Mouse (Mus musculus) heart, postnatal 10 days (tissue): ENCODE data around the gene Epop. TPM values are rescaled to one million over a fixed set of nuclear protein-coding genes. Genes with fewer than 3 reads are reported as not detected.

Experiments used
- DNase-seq, 2 experiments: peaks; one replicate each; pipeline ENCODE4 v3.0.0; 2021
- intact Hi-C: fragments of 180-260 bp; cut with DNase I; formaldehyde crosslinking; loops from one replicate; pipeline ENCODE4 v1.15.1; 2025
- total RNA-seq, 2 experiments: library from RNA; stranded (reverse); gene quantifications; 2 replicates each; pipeline ENCODE4 v1.2.3; 2021

The Epop gene
- total RNA-seq = 1 to 10 TPM in 1 of 2 experiments, under 1 TPM in 1; 0.57 to 1.0 TPM

DNA sequence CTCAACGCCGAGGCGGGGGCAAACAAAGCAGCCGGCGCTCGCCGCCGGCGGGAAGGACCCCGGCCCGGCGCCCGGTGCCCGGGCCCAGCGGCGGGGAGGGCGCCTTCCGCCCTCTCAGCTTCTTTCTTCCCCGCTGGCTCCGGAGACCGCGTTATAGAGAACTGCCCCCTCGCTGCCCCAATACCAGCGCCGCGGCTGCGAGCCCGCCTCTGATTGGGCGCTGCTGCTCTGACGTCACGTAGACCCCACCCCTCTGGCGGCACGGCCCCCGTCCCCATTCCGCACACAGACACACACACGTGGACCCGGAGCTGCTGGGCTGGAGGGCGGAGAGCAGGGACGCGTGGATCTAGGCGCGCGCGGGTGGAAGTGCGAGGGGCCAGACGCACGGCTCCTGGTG lies at the start of gene Epop:
Epop (minus strand) TSS at position 127 of the 400 bp plus-strand sequence.
- intact Hi-C loops = no loop called here
- peak; percentile 88 to 92 for DNase-seq

DNA sequence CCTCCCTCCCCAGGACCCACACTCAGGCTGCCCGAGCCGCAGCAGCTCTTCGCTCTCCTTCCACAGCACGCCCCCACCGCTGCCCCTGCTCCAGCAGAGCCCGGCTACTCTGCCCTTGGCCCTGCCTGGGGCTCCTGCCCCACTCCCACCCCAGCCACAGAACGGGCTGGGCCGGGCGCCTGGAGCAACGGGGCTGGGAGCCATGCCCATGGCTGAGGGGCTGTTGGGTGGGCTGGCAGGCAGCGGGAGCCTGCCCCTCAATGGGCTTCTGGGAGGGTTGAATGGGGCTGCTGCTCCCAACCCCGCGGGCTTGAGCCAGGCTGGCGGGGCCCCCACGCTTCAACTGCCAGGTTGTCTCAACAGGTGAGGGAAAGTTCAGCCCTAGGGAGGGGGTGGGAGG lies 48.8 kb upstream of the Epop start:
- DNase-seq = no peak
- intact Hi-C loops = no loop called here

DNA sequence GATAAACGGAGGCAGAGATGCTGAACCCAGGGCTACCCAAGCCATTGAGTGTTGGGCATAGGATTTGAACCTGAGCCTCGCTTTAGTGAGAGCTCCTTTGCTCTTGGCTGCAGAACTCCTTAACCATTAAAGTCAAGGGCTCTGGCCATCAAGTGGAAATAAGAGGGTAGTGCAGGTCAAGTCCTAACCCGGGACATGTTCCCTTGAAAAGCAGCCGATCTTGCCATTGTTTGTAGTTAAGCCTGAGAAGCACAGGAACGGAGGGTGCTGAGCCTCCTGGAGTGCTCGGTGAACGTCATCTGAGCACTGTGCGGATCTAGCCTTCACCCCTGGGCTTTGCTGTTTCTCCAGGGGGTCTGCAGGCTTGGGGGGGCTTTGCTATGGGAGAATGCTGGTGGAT lies 48.3 kb upstream of the Epop start:
- intact Hi-C loops = no loop called here
- DNase-seq = no peak

DNA sequence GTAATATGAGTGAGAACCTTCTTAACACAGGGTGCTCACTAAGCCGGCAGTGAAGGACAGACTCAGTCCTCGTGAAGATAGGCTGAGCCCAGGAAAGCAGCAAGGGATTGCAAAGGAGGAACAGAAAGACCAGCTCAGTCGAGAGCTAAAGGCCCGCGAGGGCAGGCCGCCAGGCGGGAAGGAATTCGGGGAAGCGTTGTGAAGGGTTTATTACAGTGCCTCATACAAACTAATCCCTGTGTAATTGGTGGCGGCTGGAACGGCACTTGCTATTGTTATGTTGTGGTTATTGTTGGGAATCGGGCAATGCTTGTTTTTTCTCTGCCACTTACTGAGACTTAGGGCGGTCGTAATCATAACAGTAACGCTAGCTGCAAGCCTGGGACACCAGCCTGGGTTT lies 47.9 kb upstream of the Epop start:
- peak in 1 of 2 experiments; percentile 9 for DNase-seq
- intact Hi-C loops = no loop called here

DNA sequence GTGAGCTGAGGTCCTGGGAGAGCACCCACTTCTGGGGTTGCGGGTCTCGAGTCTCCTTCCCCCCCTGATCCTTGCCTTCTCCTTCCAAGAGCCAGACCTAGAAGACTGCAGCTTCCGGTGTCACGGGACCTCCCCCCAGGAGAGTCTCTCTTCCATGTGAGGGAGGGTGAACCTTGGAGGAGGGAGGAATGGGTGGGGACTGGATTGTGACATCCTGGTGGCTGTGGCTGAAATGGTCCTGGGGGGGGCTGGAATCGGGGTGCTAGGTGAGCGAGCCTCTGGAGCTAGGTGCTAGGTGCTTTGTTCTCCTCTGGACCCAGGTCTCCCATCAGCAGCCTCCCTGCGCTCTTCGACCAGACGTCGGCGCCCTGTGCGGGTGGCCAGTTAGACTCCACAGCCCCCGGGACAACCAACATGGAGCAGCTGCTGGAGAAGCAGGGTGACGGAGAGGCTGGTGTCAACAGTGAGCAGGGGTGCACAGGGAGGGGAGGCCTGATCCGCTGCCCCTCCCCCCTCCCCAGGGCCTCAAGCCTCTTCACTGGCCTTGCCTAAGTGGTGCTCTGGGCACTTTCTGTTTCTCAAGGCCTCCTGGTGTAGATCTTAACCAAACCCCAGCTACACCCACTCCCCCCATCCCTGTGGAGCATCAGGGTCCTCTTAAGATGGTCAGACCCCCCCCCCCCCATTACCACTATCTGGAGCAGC lies 46.7 kb upstream of the Epop start:
- DNase-seq = no peak
- intact Hi-C loops = no loop called here

DNA sequence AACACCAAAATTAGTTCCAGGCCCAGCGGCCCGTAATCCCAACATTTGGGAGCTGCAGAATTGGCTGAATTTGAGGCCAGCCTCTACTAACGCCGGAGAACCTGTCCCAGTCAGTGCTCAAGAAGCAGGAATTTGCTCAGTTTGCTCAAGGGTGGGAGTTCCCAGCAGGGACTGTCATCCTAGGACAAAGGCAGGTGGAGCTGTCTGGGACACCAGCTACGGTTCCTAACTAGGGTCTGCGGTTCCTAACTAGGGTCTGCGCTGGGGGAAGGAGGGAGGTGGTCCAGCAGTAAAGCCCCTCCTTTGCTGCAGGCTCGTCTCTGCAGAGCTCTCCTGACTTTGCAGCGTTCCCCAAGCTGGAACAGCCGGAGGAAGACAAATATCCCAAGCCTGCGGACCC lies 43.6 kb upstream of the Epop start:
- DNase-seq = no peak
- intact Hi-C loops = no loop called here

DNA sequence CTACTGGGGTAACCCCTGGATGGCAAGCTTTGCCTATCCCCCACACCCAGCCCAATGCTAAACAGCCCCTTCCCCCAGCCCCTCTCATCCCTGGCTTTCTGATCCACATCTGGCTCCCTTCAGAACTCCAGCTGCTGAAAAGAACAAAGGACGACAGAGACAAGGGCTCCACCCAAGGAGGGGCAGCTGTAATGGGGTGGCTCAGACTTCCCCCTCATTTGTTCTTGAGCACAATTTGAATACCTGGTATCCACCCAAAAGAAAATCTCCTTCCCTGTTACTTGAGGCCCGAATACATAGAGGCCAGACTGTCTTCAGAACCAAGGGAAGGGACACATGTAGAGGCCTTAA lies 41.6 kb upstream of the Epop start:
- no peak for DNase-seq
- intact Hi-C loops = no loop called here

DNA sequence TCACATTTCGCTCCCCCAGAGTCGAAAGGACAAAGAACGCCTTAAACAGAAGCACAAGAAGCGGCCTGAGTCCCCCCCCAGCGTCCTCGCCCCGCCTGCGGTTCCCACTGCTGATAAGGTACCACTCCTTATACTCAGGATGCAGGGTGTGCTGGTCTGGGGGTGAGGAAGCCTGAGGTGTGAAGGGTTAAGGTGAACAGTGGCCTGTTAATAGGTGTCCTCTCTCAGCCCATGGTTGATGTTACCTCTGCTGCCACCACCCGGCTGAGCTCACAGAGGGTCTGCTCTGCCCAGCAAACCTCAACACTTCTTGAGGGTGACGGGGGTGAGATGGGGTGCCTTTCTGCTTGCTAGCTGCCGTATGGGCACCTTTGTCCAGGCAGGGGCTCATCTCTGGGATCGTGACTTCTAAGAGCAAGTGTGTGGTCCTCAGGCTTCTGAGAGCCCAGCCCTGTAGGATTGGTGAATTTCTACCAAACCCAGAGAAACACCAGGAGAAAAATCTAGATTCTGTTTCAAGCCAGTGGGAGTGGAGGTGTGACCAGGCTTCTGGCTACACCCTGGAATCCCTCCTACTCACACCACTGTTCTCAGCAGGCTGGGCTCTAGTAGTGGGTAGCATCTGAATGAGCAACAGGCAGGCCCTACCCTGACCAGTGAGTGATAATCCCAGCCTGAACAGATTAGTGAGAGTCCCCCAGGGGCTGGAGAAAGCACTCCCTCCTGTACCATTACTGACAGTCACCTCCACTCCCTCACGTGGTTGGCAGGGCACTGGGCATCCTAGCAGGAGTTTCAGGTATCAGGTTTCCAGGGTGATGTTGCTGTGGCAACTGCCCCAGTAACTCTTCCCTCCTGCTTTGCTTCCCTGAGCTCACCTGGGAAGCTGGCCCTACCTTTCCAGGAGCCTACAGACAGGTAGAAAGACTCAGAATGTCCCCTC lies 41.0 kb upstream of the Epop start:
- DNase-seq = peak; percentile 41 to 60
- intact Hi-C loops = no loop called here

DNA sequence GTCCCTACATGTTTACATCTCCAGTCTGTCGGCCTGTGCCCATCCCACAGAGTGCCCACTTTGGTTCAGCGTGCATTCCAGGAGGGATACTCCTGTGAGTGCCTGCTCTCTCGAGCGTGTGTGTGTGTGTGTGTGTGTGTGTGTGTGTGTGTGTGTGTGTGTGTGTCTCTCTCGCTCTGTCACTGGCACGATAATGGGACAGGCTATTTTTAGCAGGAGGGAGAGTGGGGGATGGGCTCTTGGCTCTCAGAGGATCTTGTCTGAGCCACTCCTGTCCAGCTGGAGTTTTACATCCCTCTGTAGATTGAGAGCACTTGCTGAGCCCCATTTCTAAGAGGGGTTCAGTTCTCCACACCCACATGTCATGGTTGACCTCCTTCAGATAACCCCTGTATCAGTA lies 40.3 kb upstream of the Epop start:
- intact Hi-C loops = no loop called here
- peak; percentile 90 to 91 for DNase-seq

DNA sequence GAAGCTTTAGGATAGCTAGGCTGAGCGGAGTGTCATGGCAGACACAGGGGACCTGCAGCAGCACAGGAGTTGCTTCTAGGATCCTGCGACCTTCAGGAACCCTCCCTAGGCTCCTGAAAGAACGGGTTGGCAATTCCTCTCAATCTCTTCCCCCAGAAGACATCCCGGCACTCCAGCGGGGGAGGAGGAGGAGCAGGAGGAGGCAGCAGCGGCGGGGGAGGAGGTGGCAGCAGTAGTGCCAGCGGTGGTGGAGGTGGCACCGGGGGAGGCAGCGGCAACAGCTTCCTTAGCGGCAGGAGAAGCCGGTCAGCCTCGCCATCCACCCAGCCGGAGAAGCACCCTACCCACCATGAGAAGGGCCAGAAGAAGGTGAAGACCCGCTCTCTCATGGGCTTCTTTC lies 39.8 kb upstream of the Epop start:
- peak in 1 of 2 experiments; percentile 40 for DNase-seq
- intact Hi-C loops = no loop called here

DNA sequence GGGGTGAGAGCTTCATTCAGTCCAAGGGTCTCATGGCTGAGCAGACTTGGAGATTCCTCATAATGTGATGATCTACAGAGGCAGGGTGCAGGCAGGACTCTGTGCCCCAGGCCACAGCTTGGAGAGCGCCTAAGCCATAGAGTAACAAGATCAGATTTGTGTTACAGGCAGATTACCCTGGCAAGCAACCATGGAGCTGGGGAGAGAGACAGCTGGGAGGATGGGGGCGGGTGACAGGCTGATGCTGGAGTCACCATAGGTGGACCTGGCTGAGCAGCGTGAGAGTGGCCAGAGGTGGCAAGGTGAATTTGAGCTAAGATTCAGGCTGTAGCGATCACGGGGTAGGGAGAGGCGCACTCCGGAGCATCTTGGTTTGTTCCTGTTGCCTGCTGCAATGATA lies 38.7 kb upstream of the Epop start:
- no peak for DNase-seq
- intact Hi-C loops = no loop called here

DNA sequence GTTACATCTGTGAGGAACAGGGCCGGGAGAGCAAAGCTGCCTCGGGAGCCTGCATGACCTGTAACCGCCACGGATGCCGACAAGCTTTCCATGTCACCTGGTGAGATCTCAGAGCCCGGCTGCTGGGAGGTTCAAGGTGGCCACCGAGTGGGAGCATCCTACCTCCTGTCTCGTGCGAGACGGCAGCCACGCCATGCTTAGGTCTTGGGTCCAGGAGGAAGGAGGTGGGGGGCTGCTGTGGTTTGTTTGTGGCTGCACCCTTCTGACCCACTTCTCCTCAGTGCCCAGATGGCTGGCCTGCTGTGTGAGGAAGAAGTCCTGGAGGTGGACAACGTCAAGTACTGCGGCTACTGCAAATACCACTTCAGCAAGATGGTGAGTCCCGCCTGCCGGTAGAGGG lies 37.3 kb upstream of the Epop start:
- intact Hi-C loops = no loop called here
- no peak for DNase-seq

DNA sequence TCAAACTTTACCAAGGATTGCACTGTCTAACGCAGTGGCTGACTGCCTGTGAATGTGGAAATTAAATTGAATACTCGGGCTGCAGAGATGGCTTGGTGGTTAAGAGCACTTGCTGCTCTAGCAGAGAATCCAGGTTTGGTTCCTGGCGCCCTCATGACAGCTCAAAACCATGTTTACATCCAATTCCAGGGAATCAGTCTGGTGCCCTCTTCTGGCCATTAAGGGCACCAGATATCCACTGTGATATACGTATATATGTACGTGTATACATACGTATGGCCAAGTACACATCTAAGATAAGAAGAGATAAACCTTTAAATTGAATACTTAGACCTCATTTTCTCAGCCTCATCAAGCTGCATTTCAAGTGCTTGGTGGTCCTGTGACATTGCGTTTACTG lies 36.7 kb upstream of the Epop start:
- intact Hi-C loops = no loop called here
- DNase-seq = no peak

DNA sequence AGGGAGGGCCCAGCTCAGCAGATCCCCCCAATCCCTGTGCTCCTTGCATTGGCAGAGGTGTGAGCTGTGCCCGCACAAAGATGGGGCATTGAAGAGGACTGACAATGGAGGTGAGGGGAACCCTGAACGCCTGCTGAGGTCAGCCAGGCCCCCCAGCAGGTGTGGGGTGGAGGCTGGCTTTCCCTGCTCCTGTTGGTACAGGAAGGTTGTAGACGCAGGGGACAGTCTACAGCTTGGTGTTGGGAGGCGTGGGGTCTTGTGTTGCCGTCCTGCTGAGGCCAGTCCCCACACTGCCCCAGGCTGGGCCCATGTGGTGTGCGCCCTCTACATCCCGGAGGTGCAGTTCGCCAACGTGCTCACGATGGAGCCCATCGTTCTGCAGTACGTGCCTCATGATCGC lies 35.9 kb upstream of the Epop start:
- intact Hi-C loops = no loop called here
- no peak for DNase-seq

DNA sequence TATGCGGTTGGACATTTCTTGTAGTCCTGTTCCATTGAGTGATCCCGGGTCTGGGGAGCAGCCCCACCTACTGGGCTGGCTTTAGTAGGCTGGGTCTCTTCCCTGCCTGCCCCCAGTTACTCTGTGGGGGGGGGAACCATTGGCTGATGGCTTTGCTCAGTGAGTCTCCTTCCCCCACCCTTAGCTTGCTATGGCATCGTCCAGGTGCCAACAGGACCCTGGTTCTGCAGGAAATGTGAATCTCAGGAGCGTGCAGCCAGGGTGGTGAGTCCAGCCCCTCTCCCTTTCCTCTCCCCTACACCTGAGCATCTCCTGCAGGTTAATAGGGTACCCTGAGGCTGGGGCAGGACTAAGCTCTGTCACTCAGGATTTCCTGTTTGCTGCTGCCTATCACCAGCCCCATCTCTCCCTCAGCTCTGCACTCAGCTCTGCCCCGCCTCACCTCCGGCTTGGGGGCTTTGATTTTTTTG lies 35.3 kb upstream of the Epop start:
- intact Hi-C loops = loop anchor here (5.0 kb wide), 1 partner anchor 32 kb away; no protein-coding TSS in a partner anchor
- peak; percentile 25 to 34 for DNase-seq

DNA sequence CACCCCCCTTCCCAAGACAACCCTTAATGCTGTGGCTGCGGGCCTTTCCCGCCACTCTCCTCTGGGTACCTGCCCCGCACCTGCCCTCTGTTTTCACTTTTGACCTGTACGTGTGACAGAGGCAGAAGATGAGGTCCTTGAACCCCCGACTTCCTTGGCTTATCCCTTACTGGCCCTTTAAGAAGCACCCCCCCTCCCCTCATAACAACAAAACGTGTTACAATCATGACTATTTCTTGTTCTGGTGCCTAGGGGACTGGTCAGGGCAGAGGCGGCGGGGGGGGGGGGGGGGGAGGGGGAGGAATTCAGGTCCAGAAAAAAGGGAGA lies 34.8 kb upstream of the Epop start:
- intact Hi-C loops = loop anchor here (5.0 kb wide), 1 partner anchor 33 kb away; no protein-coding TSS in a partner anchor

DNA sequence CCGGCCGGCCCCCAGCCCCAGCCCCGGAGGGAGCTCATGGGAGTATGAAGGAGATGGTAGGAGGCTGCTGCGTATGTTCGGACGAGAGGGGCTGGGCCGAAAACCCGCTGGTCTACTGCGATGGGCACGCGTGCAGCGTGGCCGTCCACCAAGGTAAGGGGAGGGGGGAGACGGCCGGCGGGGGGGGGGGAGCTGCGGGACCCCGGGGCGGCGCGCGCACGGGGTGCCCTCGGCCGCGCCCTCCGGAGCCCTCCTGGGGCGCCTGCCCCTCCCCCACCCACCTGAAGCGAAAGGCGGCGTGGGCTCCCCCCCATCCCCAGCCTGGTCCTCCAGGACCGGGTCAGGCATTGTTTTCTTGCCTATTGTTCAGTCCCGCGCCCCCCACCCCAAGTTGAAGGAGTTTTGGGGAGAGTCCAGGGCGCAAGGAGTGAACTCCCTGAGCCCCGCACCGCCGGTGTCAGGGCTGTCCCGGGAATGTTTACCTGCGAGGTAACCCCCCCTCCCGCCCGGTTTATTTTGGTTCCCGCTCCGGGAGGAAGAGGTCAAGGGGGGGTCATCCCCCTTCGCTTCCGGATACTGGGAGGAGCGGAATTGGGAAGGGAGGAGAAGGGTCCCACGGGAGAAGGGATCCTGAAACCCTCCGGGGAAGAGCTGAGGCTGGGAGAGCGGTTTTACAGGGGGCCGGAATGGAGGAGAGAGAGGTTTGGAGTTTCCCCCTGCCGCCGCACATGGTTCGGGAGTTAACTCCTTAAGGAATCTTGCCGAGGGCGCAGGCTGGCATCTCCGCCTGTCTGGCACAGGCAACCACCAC lies 34.2 kb upstream of the Epop start:
- intact Hi-C loops = loop anchor here (1.0 to 5.0 kb wide), 2 partner anchors 22 to 34 kb away; partner anchors contain the start of gene Cisd3
- DNase-seq = peak; percentile 62 to 65

More for the DNA sequence above, 34.8 kb upstream of the Epop start:
- DNase-seq = no peak

DNA sequence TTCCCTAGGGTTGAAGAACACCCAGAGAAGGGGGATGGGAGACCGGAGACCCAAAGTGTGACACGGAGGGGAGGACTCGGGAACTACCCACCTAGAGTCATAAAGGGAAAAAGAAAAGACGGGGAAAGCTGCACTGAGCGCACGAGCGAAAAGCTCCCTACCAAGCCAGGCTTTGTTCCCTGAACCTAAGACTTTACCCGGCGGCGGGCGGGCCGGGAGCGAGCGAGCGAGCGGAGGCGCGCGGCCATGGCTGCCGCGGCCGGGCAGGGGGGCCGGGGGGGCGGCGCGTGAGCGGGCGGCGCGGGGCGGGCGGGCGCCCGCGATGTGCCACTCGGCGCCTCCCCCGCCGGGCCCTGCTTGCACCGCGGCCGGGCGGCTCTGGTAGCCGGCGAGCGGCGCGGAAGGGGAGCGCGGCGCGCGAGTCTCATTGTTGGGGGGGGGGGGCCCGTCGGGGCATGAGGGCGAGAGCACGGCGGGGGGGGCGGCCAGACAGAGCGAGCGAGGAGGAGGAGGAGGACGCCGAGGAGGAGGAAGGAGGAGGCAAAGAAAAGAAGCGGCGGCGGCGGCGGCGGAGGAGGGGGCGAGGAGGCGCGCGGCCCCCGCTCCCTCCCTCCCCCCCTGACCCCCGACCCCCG lies 33.5 kb upstream of the Epop start, which contains the start of gene Mllt6:
Mllt6 (plus strand) TSS at position 522 of the 635 bp plus-strand sequence.
- intact Hi-C loops = loop anchor here (1.0 to 5.0 kb wide), 2 partner anchors 22 to 34 kb away; partner anchors contain the start of gene Cisd3
- DNase-seq = peak; percentile 85

DNA sequence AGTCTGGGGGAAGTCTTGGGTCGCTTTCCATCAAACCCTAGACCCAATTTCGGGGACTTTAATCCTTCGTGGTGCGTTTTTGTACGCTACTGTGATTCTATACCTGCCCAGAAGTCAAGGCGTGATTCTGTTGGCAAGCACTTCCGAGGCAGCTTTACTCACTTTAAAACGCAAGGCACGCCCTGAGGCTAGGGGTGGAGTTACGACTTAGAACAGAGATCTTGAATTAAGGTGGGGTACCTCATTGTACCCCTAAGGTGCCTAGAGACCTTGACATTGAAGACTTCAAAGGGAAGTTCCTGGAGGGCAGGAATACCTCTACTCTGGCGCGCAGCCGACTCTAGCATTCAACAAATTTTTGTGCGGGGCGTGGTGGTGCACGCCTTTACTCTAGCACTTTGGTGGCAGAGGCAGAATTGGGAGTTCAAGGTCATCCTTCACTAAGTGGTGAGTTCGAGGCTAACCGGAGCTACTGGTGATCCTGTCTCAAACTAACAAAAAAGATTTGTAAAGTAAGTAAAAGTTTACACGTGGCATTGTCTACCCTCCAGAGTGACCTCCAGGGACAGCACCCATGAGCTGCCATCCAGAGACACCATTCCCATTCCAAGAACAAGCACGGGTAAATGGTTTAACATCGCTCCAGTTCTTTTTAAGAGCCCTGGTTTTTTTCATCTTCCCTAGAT lies 32.8 kb upstream of the Epop start:
- intact Hi-C loops = loop anchor here (5.0 kb wide), 1 partner anchor 35 kb away; no protein-coding TSS in a partner anchor
- peak; percentile 47 to 71 for DNase-seq
